Mouse (Mus musculus): ENCODE measurements around the gene Hlf. TPM values are rescaled to one million over a fixed set of nuclear protein-coding genes. Genes with fewer than 3 reads are reported as not detected.

The Hlf gene
- polyA plus RNA-seq, 1 experiment from 2014 or later: 3.4 TPM

GRCm38 (mm10) chr11:90334816-90335215 lies 55.9 kb downstream of the Hlf start:
- Histone ChIP-seq H3K27ac (replicated peaks; ENCODE audit: low read depth, low read length) (no peak overlapping the region), H3K9ac (replicated peaks; ENCODE audit: low read length) (no peak overlapping the region), H3K36me3 (ENCODE audit: control insufficient read depth, insufficient read depth, low read length) (no peaks in the 10 kb centered on the region), H3K9me3 (ENCODE audit: control insufficient read depth, low read length) (no peaks in the 10 kb centered on the region), H3K4me3 (replicated peaks; ENCODE audit: low read depth, low read length) (no peak overlapping the region), H3K27me3 (ENCODE audit: control insufficient read depth, insufficient read depth, low read length) (no peaks in the 10 kb centered on the region), H3K4me1 (ENCODE audit: control insufficient read depth, insufficient read depth, low read length) (no peaks in the 10 kb centered on the region), H3K4me2 (ENCODE audit: low read length) (no peak overlapping the region)
- ATAC-seq (ENCODE audit: low FRiP score, low TSS enrichment): no peak
- 87% methylated on average over 1 of the region's 1 CpGs for WGBS
- DNase-seq: no peak

- Histone ChIP-seq H3K27ac (replicated peaks; ENCODE audit: low read depth, low read length) (no peak overlapping the region), H3K4me2 (ENCODE audit: low read length) (no peak overlapping the region), H3K36me3 (ENCODE audit: control insufficient read depth, insufficient read depth, low read length) (no peaks in the 10 kb centered on the region), H3K4me1 (ENCODE audit: control insufficient read depth, insufficient read depth, low read length) (no peaks in the 10 kb centered on the region), H3K4me3 (replicated peaks; ENCODE audit: low read depth, low read length) (no peak overlapping the region), H3K27me3 (ENCODE audit: control insufficient read depth, insufficient read depth, low read length) (no peaks in the 10 kb centered on the region), H3K9me3 (ENCODE audit: control insufficient read depth, low read length) (no peaks in the 10 kb centered on the region), H3K9ac (replicated peaks; ENCODE audit: low read length) (no peak overlapping the region)
- DNase-seq (no peak), ATAC-seq (ENCODE audit: low FRiP score, low TSS enrichment) (no peak)
- 73% methylated on average over 4 of the region's 4 CpGs for WGBS
Measured at GRCm38 (mm10) chr11:90332737-90333136, 58.0 kb downstream of the Hlf start.

GRCm38 (mm10) chr11:90330202-90330694 lies 60.4 kb downstream of the Hlf start:
- no peak overlapping the region for H3K4me2 ChIP-seq (ENCODE audit: low read length)

GRCm38 (mm10) chr11:90326836-90327235 lies 63.9 kb downstream of the Hlf start:
- no peak overlapping the region for H3K27ac ChIP-seq (replicated peaks; ENCODE audit: low read depth, low read length)
- H3K27me3 ChIP-seq (ENCODE audit: control insufficient read depth, insufficient read depth, low read length): no peaks in the 10 kb centered on the region
- ATAC-seq (ENCODE audit: low FRiP score, low TSS enrichment) (no peak), DNase-seq (no peak)
- H3K4me1 ChIP-seq (ENCODE audit: control insufficient read depth, insufficient read depth, low read length): no peaks in the 10 kb centered on the region
- no peak overlapping the region for H3K4me2 ChIP-seq (ENCODE audit: low read length)
- H3K36me3 ChIP-seq (ENCODE audit: control insufficient read depth, insufficient read depth, low read length): no peaks in the 10 kb centered on the region
- 62% methylated on average over 1 of the region's 1 CpGs for WGBS
- H3K4me3 ChIP-seq (replicated peaks; ENCODE audit: low read depth, low read length): no peak overlapping the region
- H3K9me3 ChIP-seq (ENCODE audit: control insufficient read depth, low read length): no peaks in the 10 kb centered on the region
- no peak overlapping the region for H3K9ac ChIP-seq (replicated peaks; ENCODE audit: low read length)

More at GRCm38 (mm10) chr11:90330202-90330694, 60.4 kb downstream of the Hlf start:
- no peak overlapping the region for H3K4me3 ChIP-seq (replicated peaks; ENCODE audit: low read depth, low read length)
- no peaks in the 10 kb centered on the region for H3K36me3 ChIP-seq (ENCODE audit: control insufficient read depth, insufficient read depth, low read length)
- 84% methylated on average over 9 of the region's 9 CpGs for WGBS
- H3K9ac ChIP-seq (replicated peaks; ENCODE audit: low read length): no peak overlapping the region
- no peaks in the 10 kb centered on the region for H3K9me3 ChIP-seq (ENCODE audit: control insufficient read depth, low read length)
- H3K27ac ChIP-seq (replicated peaks; ENCODE audit: low read depth, low read length): no peak overlapping the region
- H3K27me3 ChIP-seq (ENCODE audit: control insufficient read depth, insufficient read depth, low read length): no peaks in the 10 kb centered on the region
- H3K4me1 ChIP-seq (ENCODE audit: control insufficient read depth, insufficient read depth, low read length): no peaks in the 10 kb centered on the region
- ATAC-seq (ENCODE audit: low FRiP score, low TSS enrichment): no peak
- DNase-seq: no peak

GRCm38 (mm10) chr11:90326146-90326545 lies 64.5 kb downstream of the Hlf start:
- H3K27me3 ChIP-seq (ENCODE audit: control insufficient read depth, insufficient read depth, low read length): no peaks in the 10 kb centered on the region
- ATAC-seq (ENCODE audit: low FRiP score, low TSS enrichment) (no peak), DNase-seq (no peak)
- no peaks in the 10 kb centered on the region for H3K4me1 ChIP-seq (ENCODE audit: control insufficient read depth, insufficient read depth, low read length)
- H3K4me3 ChIP-seq (replicated peaks; ENCODE audit: low read depth, low read length): no peak overlapping the region
- H3K36me3 ChIP-seq (ENCODE audit: control insufficient read depth, insufficient read depth, low read length): no peaks in the 10 kb centered on the region
- no peaks in the 10 kb centered on the region for H3K9me3 ChIP-seq (ENCODE audit: control insufficient read depth, low read length)
- 91% methylated on average over 5 of the region's 5 CpGs for WGBS
- H3K27ac ChIP-seq (replicated peaks; ENCODE audit: low read depth, low read length): no peak overlapping the region
- H3K9ac ChIP-seq (replicated peaks; ENCODE audit: low read length): no peak overlapping the region
- no peak overlapping the region for H3K4me2 ChIP-seq (ENCODE audit: low read length)

- ATAC-seq (ENCODE audit: low FRiP score, low TSS enrichment): no peak
- no peak overlapping the region for H3K9ac ChIP-seq (replicated peaks; ENCODE audit: low read length)
- 87% methylated on average over 3 of the region's 3 CpGs for WGBS
- no peak overlapping the region for H3K4me2 ChIP-seq (ENCODE audit: low read length)
- H3K9me3 ChIP-seq (ENCODE audit: control insufficient read depth, low read length): no peaks in the 10 kb centered on the region
- no peaks in the 10 kb centered on the region for H3K4me1 ChIP-seq (ENCODE audit: control insufficient read depth, insufficient read depth, low read length)
- no peak overlapping the region for H3K4me3 ChIP-seq (replicated peaks; ENCODE audit: low read depth, low read length)
- no peak overlapping the region for H3K27ac ChIP-seq (replicated peaks; ENCODE audit: low read depth, low read length)
- no peak for DNase-seq
- H3K27me3 ChIP-seq (ENCODE audit: control insufficient read depth, insufficient read depth, low read length): no peaks in the 10 kb centered on the region
- H3K36me3 ChIP-seq (ENCODE audit: control insufficient read depth, insufficient read depth, low read length): no peaks in the 10 kb centered on the region
Measured at GRCm38 (mm10) chr11:90324597-90324996, 66.1 kb downstream of the Hlf start.

- no peak overlapping the region for H3K4me2 ChIP-seq (ENCODE audit: low read length)
- H3K27me3 ChIP-seq (ENCODE audit: control insufficient read depth, insufficient read depth, low read length): no peaks in the 10 kb centered on the region
- H3K9me3 ChIP-seq (ENCODE audit: control insufficient read depth, low read length): no peaks in the 10 kb centered on the region
- H3K9ac ChIP-seq (replicated peaks; ENCODE audit: low read length): no peak overlapping the region
- ATAC-seq (ENCODE audit: low FRiP score, low TSS enrichment) (no peak), DNase-seq (no peak)
- 87% methylated on average over 7 of the region's 7 CpGs for WGBS
- no peak overlapping the region for H3K4me3 ChIP-seq (replicated peaks; ENCODE audit: low read depth, low read length)
- H3K36me3 ChIP-seq (ENCODE audit: control insufficient read depth, insufficient read depth, low read length): no peaks in the 10 kb centered on the region
- no peak overlapping the region for H3K27ac ChIP-seq (replicated peaks; ENCODE audit: low read depth, low read length)
- no peaks in the 10 kb centered on the region for H3K4me1 ChIP-seq (ENCODE audit: control insufficient read depth, insufficient read depth, low read length)
Measured at GRCm38 (mm10) chr11:90320922-90321321, 69.8 kb downstream of the Hlf start.

GRCm38 (mm10) chr11:90317482-90317881 lies 73.2 kb downstream of the Hlf start:
- Histone ChIP-seq H3K9ac (replicated peaks; ENCODE audit: low read length) (no peak overlapping the region), H3K27ac (replicated peaks; ENCODE audit: low read depth, low read length) (no peak overlapping the region), H3K36me3 (ENCODE audit: control insufficient read depth, insufficient read depth, low read length) (no peaks in the 10 kb centered on the region), H3K27me3 (ENCODE audit: control insufficient read depth, insufficient read depth, low read length) (no peaks in the 10 kb centered on the region), H3K4me2 (ENCODE audit: low read length) (no peak overlapping the region), H3K4me3 (replicated peaks; ENCODE audit: low read depth, low read length) (no peak overlapping the region), H3K4me1 (ENCODE audit: control insufficient read depth, insufficient read depth, low read length) (no peaks in the 10 kb centered on the region), H3K9me3 (ENCODE audit: control insufficient read depth, low read length) (no peaks in the 10 kb centered on the region)
- DNase-seq: peak; percentile 82
- WGBS: 19% methylated on average over 4 of the region's 4 CpGs
- no peak for ATAC-seq (ENCODE audit: low FRiP score, low TSS enrichment)

- Histone ChIP-seq H3K27me3 (ENCODE audit: control insufficient read depth, insufficient read depth, low read length) (no peaks in the 10 kb centered on the region), H3K4me3 (replicated peaks; ENCODE audit: low read depth, low read length) (no peak overlapping the region), H3K9me3 (ENCODE audit: control insufficient read depth, low read length) (no peaks in the 10 kb centered on the region), H3K4me1 (ENCODE audit: control insufficient read depth, insufficient read depth, low read length) (no peaks in the 10 kb centered on the region), H3K9ac (replicated peaks; ENCODE audit: low read length) (no peak overlapping the region), H3K36me3 (ENCODE audit: control insufficient read depth, insufficient read depth, low read length) (no peaks in the 10 kb centered on the region), H3K27ac (replicated peaks; ENCODE audit: low read depth, low read length) (no peak overlapping the region), H3K4me2 (ENCODE audit: low read length) (no peak overlapping the region)
- WGBS: 80% methylated on average over 3 of the region's 3 CpGs
- DNase-seq: no peak
- ATAC-seq (ENCODE audit: low FRiP score, low TSS enrichment): no peak
Measured at GRCm38 (mm10) chr11:90314606-90315005, 76.1 kb downstream of the Hlf start.

All from midbrain, embryonic 14.5 days (tissue).